Mouse (Mus musculus): ENCODE results near the gene Slfn8.
A peak's percentile ranks its signal among the peaks of the same experiment; 100 is the strongest.
"Not testable (repeated sequence)": the region's sequence is repeated elsewhere in the genome, so short reads cannot be mapped to it uniquely, and the experiment has no call there.

Gene Slfn8

GRCm38 (mm10) chr11:83020621-83021020, at the start of gene Slfn8:
Gene Slfn8, minus strand, starts transcription at chr11:83020810.
- DNase-seq, result peak; percentile 19 to 23

GRCm38 (mm10) chr11:83067982-83068694, 47.5 kb upstream of the Slfn8 start:
- DNase-seq, result no peak

GRCm38 (mm10) chr11:83066640-83067531, 46.3 kb upstream of the Slfn8 start:
- DNase-seq, result no peak

- no peak for DNase-seq
Observed at GRCm38 (mm10) chr11:83065441-83066344, 45.1 kb upstream of the Slfn8 start.

GRCm38 (mm10) chr11:83064946-83065345, 44.3 kb upstream of the Slfn8 start, which contains the start of gene Slfn2:
Gene Slfn2, plus strand, starts transcription at chr11:83065112.
- DNase-seq, result peak in 1 of 2 experiments; percentile 12

GRCm38 (mm10) chr11:83063941-83064349, 43.3 kb upstream of the Slfn8 start:
- no peak for DNase-seq

- DNase-seq, result no peak
Observed at GRCm38 (mm10) chr11:83063126-83063525, 42.5 kb upstream of the Slfn8 start.

GRCm38 (mm10) chr11:83061806-83062205, 41.2 kb upstream of the Slfn8 start:
- no peak for DNase-seq

- no peak for DNase-seq
Observed at GRCm38 (mm10) chr11:83060412-83061020, 39.9 kb upstream of the Slfn8 start.

- DNase-seq, result peak; percentile 74 to 76
Observed at GRCm38 (mm10) chr11:83057863-83058262, 37.3 kb upstream of the Slfn8 start.

GRCm38 (mm10) chr11:83045642-83046041, 25.0 kb upstream of the Slfn8 start:
- no peak for DNase-seq

- DNase-seq, result no peak
Observed at GRCm38 (mm10) chr11:83043891-83044290, 23.3 kb upstream of the Slfn8 start.

GRCm38 (mm10) chr11:83041000-83041399, 20.4 kb upstream of the Slfn8 start:
- no peak for DNase-seq

- DNase-seq, result peak in 1 of 2 experiments; percentile 12
Observed at GRCm38 (mm10) chr11:83040325-83040724, 19.7 kb upstream of the Slfn8 start.

- peak in 1 of 2 experiments; percentile 10 for DNase-seq
Observed at GRCm38 (mm10) chr11:83039796-83040195, 19.2 kb upstream of the Slfn8 start.

- DNase-seq, result no peak
Observed at GRCm38 (mm10) chr11:83039156-83039555, 18.5 kb upstream of the Slfn8 start.

- not testable (repeated sequence) for DNase-seq
Observed at GRCm38 (mm10) chr11:83038686-83039085, 18.1 kb upstream of the Slfn8 start.

GRCm38 (mm10) chr11:83019561-83020519, 770 bp downstream of the Slfn8 start:
- DNase-seq, result peak in 1 of 2 experiments; percentile 15

GRCm38 (mm10) chr11:83016093-83016492, 4.5 kb downstream of the Slfn8 start:
- DNase-seq, result no peak

- no peak for DNase-seq
Observed at GRCm38 (mm10) chr11:83013356-83013755, 7.3 kb downstream of the Slfn8 start.

Data from kidney, postnatal 4 days (tissue).